Mouse (Mus musculus) lung, postnatal 0 days (tissue): Measurements from ENCODE around the gene Cyb5d1.

Source experiments
- CTCF ChIP-seq: IDR thresholded peaks from 2 replicates; pipeline ENCODE4 v1.5.1; 2016; ENCODE audit warnings: antibody characterized with exemption, mild to moderate bottlenecking
- EP300 ChIP-seq: IDR thresholded peaks from 2 replicates; pipeline ENCODE4 v1.6.1; 2016; ENCODE audit warnings: antibody characterized with exemption, mild to moderate bottlenecking, control low read depth

DNA sequence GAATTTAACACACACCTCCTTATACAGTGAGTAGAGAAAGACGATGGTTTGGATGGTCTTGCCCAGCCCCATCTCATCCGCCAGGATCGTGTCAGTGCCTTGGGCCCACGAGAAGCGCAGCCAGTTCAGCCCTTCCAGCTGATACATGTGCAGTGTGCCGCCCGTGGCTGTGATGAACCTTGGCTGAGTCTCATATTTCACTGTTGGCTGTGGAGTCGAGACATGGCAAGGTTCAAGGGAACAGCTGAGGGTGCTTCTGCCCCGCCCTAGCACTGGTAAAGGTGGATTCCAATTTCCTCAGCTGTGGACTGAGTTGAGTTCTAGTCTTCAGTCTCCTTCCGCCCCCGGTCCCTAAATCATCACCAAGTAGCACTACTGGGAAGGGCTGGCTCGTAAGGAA is 37.7 kb downstream of the Cyb5d1 start:
- TF ChIP-seq CTCF (no peak), EP300 (no peak)
